Mouse (Mus musculus) intestine, postnatal 0 days (tissue): Measurements from ENCODE around the gene Ccl20. TPM values are rescaled to one million over a fixed set of nuclear protein-coding genes. Genes with fewer than 3 reads are reported as not detected.

Experiments
- ATAC-seq: fragments of 200-750 bp; cut with Nextera tagmentation; 2 replicates; pipeline ENCODE4 v1.8.0; 2017; ENCODE audit warnings: mild to moderate bottlenecking, moderate TSS enrichment, moderate library complexity
- H3K27ac ChIP-seq: fragments of 300-500 bp; sonication (generic); 2 replicates; pipeline ENCODE4 v1.5.1; 2014; ENCODE audit warnings: mild to moderate bottlenecking, low read depth, low read length, moderate library complexity
- H3K27me3 ChIP-seq: fragments of 300-500 bp; sonication (generic); replicated peaks from 2 replicates; pipeline ENCODE4 v1.6.1; 2014; ENCODE audit warnings: low read length, mixed read lengths; ENCODE audit not compliant: control insufficient read depth, insufficient read depth
- H3K36me3 ChIP-seq: fragments of 300-500 bp; sonication (generic); 2 replicates; pipeline ENCODE4 v1.6.1; 2014; ENCODE audit warnings: mild to moderate bottlenecking, moderate library complexity; ENCODE audit not compliant: control insufficient read depth, insufficient read depth
- H3K4me1 ChIP-seq: fragments of 300-500 bp; sonication (generic); replicated peaks from 2 replicates; pipeline ENCODE4 v1.6.1; 2014; ENCODE audit warnings: antibody characterized with exemption, low read length, mixed read lengths; ENCODE audit not compliant: control insufficient read depth, insufficient read depth
- H3K4me2 ChIP-seq: fragments of 300-500 bp; sonication (generic); replicated peaks from 2 replicates; pipeline ENCODE4 v1.6.1; 2014; ENCODE audit warnings: low read depth, mild to moderate bottlenecking, moderate library complexity
- H3K4me3 ChIP-seq: fragments of 300-500 bp; sonication (generic); 2 replicates; pipeline ENCODE4 v1.5.1; 2014; ENCODE audit warnings: low read depth, low read length
- H3K9ac ChIP-seq: fragments of 300-500 bp; sonication (generic); 2 replicates; pipeline ENCODE4 v1.6.1; 2014; ENCODE audit warnings: mild to moderate bottlenecking, low read depth, low read length
- H3K9me3 ChIP-seq: fragments of 300-500 bp; sonication (generic); 2 replicates; pipeline ENCODE4 v1.6.1; 2016; ENCODE audit warnings: mixed run types; ENCODE audit not compliant: control insufficient read depth
- CTCF ChIP-seq: sonication (generic); IDR thresholded peaks from 2 replicates; pipeline ENCODE4 v1.5.1; 2016; ENCODE audit warnings: low read depth, mild to moderate bottlenecking, control low read depth, antibody characterized with exemption, moderate library complexity
- WGBS: fragments of 180-500 bp; shearing (Covaris S2); extraction: QIAGEN DNeasy Blood & Tissue Kit; methylation state at CpG from one replicate; pipeline ENCODE4 v1.1.7; 2014; 5-methylcytosine and 5-hydroxymethylcytosine counted together
- polyA plus RNA-seq: library from polyadenylated mRNA; unstranded; fragments of >200 nt; fragmentation: Nextera tagmentation; extraction: Ambion mirVana; gene quantifications from 2 replicates; pipeline ENCODE4 v1.2.1, GENCODE M21; 2015

Gene Ccl20
- polyA plus RNA-seq, 1 experiment from 2014 or later: 28.1 TPM

- no peak for TF ChIP-seq CTCF
- Histone ChIP-seq H3K9ac (no peak overlapping the region), H3K4me3 (no peak overlapping the region), H3K4me2 (no peak overlapping the region), H3K36me3 (no peaks in the 10 kb centered on the region), H3K27ac (no peak overlapping the region), H3K4me1 (0 out of 2 replicates have a peak, but pooled peaks cover under 1% of the 10 kb centered on the region), H3K9me3 (no peaks in the 10 kb centered on the region), H3K27me3 (no peaks in the 10 kb centered on the region)
- 69% methylated on average over 3 of the region's 3 CpGs for WGBS
- no peak for ATAC-seq
Observed at GRCm38 (mm10) chr1:83091268-83091667, 25.3 kb upstream of the Ccl20 start.

GRCm38 (mm10) chr1:83096935-83097334 lies 19.6 kb upstream of the Ccl20 start:
- WGBS: 44% methylated on average over 4 of the region's 4 CpGs
- H3K9me3 ChIP-seq: no peaks in the 10 kb centered on the region
- H3K9ac ChIP-seq: no peak overlapping the region
- H3K4me2 ChIP-seq: no peak overlapping the region
- H3K27ac ChIP-seq: peak overlapping the region; percentile 73
- no peaks in the 10 kb centered on the region for H3K27me3 ChIP-seq
- 0 out of 2 replicates have a peak, but pooled peaks cover 12% of the 10 kb centered on the region for H3K4me1 ChIP-seq
- H3K36me3 ChIP-seq: no peaks in the 10 kb centered on the region
- no peak for TF ChIP-seq CTCF
- no peak overlapping the region for H3K4me3 ChIP-seq
- ATAC-seq: peak; percentile 81

DNA sequence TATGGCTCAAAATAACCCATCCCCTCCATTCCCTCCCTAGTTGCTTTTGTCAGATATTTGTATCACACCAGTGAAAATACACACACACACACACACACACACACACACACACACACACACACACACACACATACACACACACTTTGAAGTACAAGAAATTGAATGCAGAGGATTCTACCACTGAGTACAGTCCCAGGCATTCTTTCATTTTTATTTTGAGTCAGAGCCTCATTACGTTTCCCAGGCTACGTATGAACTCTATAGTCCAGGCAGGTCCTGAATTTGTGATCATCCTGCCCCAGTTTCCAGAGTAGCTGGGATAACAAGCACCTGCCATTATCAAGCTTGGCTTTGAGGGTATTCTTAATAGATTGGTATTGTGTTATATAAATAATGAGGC lies 17.4 kb upstream of the Ccl20 start:
- 65% methylated on average over 2 of the region's 2 CpGs for WGBS
- no peak overlapping the region for H3K4me3 ChIP-seq

GRCm38 (mm10) chr1:83099580-83100137 lies 16.9 kb upstream of the Ccl20 start:
- Histone ChIP-seq H3K4me3 (no peak overlapping the region), H3K4me2 (no peak overlapping the region; the same call in 1 of the 2 replicates), H3K9ac (no peak overlapping the region), H3K27ac (peak overlapping the region; percentile 62; the same call in 1 of the 2 replicates), H3K4me1 (0 out of 2 replicates have a peak, but pooled peaks cover 12% of the 10 kb centered on the region), H3K36me3 (no peaks in the 10 kb centered on the region), H3K27me3 (no peaks in the 10 kb centered on the region), H3K9me3 (no peaks in the 10 kb centered on the region)
- WGBS: 38% methylated on average over 7 of the region's 7 CpGs
- TF ChIP-seq CTCF: no peak
- 0 out of 2 replicates have a peak, but pooled peaks have one; percentile 32 for ATAC-seq

More for the DNA sequence above, 17.4 kb upstream of the Ccl20 start:
- no peak for TF ChIP-seq CTCF
- ATAC-seq: no peak
- no peak overlapping the region for H3K9ac ChIP-seq
- no peaks in the 10 kb centered on the region for H3K27me3 ChIP-seq
- H3K27ac ChIP-seq: no peak overlapping the region
- H3K36me3 ChIP-seq: no peaks in the 10 kb centered on the region
- H3K4me1 ChIP-seq: 0 out of 2 replicates have a peak, but pooled peaks cover 12% of the 10 kb centered on the region
- no peaks in the 10 kb centered on the region for H3K9me3 ChIP-seq
- no peak overlapping the region for H3K4me2 ChIP-seq

DNA sequence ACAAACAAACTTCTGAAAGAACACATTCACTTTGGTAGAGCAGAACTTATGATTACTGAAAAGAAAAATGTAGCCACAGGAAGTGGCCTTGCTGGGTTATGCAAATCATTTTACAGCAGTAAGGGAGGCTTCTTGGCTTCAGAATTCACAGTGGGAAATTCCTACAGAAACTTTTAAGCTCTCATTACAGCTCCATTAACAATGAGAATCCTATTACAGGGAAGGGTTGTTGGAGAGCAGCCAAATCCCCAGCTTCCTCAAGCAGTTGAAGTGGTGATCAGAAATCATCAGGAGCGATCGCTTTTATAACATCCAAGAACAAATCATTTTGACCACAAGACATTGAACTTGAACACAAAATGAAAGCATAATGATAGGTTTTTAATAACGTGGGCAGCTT lies 14.7 kb upstream of the Ccl20 start:
- H3K9ac ChIP-seq: no peak overlapping the region
- 12% methylated on average over 3 of the region's 3 CpGs for WGBS
- H3K27me3 ChIP-seq: no peaks in the 10 kb centered on the region
- H3K36me3 ChIP-seq: no peaks in the 10 kb centered on the region
- no peaks in the 10 kb centered on the region for H3K9me3 ChIP-seq
- no peak for TF ChIP-seq CTCF
- H3K27ac ChIP-seq: no peak overlapping the region
- H3K4me3 ChIP-seq: no peak overlapping the region
- ATAC-seq: no peak
- H3K4me2 ChIP-seq: no peak overlapping the region
- H3K4me1 ChIP-seq: 0 out of 2 replicates have a peak, but pooled peaks cover 5% of the 10 kb centered on the region

GRCm38 (mm10) chr1:83105464-83105863 lies 11.1 kb upstream of the Ccl20 start:
- no peaks in the 10 kb centered on the region for H3K36me3 ChIP-seq
- H3K9ac ChIP-seq: no peak overlapping the region
- no peak for TF ChIP-seq CTCF
- H3K4me1 ChIP-seq: 0 out of 2 replicates have a peak, but pooled peaks cover 2% of the 10 kb centered on the region
- no peak overlapping the region for H3K27ac ChIP-seq
- peak; percentile 73 for ATAC-seq
- no peak overlapping the region for H3K4me3 ChIP-seq
- H3K27me3 ChIP-seq: no peaks in the 10 kb centered on the region
- no peak overlapping the region for H3K4me2 ChIP-seq
- WGBS: 26% methylated on average over 1 of the region's 1 CpGs
- H3K9me3 ChIP-seq: no peaks in the 10 kb centered on the region
